Mouse (Mus musculus) limb, embryonic 12.5 days (tissue): ENCODE data around the gene Lrrc61. TPM values are rescaled to one million over a fixed set of nuclear protein-coding genes. Genes with fewer than 3 reads are reported as not detected.
"Not testable (repeated sequence)": the region's sequence is repeated elsewhere in the genome, so short reads cannot be mapped to it uniquely, and the experiment has no call there.

Experiments
- ATAC-seq: fragments of 200-750 bp; cut with Nextera tagmentation; 2 replicates; pipeline ENCODE4 v1.8.0; 2017; ENCODE audit warnings: low read depth, moderate TSS enrichment; ENCODE audit not compliant: insufficient number of reproducible peaks, insufficient read depth, low FRiP score, low TSS enrichment
- H3K27ac ChIP-seq: fragments of 300-500 bp; sonication (generic); 2 replicates; pipeline ENCODE4 v1.5.1; 2016; ENCODE audit warnings: mild to moderate bottlenecking, moderate library complexity
- H3K27me3 ChIP-seq: fragments of 300-500 bp; sonication (generic); 2 replicates; pipeline ENCODE4 v1.6.1; 2016; ENCODE audit warnings: mild to moderate bottlenecking, moderate library complexity
- H3K36me3 ChIP-seq: fragments of 300-500 bp; sonication (generic); 2 replicates; pipeline ENCODE4 v1.6.1; 2016; ENCODE audit warnings: mild to moderate bottlenecking, moderate library complexity
- H3K4me1 ChIP-seq: fragments of 300-500 bp; sonication (generic); replicated peaks from 2 replicates; pipeline ENCODE4 v1.6.1; 2016
- H3K4me2 ChIP-seq: fragments of 300-500 bp; sonication (generic); 2 replicates; pipeline ENCODE4 v1.6.1; 2016; ENCODE audit warnings: mild to moderate bottlenecking, moderate library complexity
- H3K4me3 ChIP-seq: fragments of 300-500 bp; sonication (generic); replicated peaks from 2 replicates; pipeline ENCODE4 v1.5.1; 2016; ENCODE audit warnings: mild to moderate bottlenecking
- H3K9ac ChIP-seq: fragments of 300-500 bp; sonication (generic); replicated peaks from 2 replicates; pipeline ENCODE4 v1.6.1; 2016; ENCODE audit warnings: mild to moderate bottlenecking, moderate library complexity
- H3K9me3 ChIP-seq: fragments of 300-500 bp; sonication (generic); 2 replicates; pipeline ENCODE4 v1.6.1; 2016; ENCODE audit warnings: mild to moderate bottlenecking, moderate library complexity
- WGBS: fragments of 180-500 bp; shearing (Covaris S2); methylation state at CpG from one replicate; pipeline ENCODE4 v1.1.7; 2016; 5-methylcytosine and 5-hydroxymethylcytosine counted together
- polyA plus RNA-seq: library from polyadenylated mRNA; unstranded; fragments of >200 nt; fragmentation: Nextera tagmentation; extraction: Ambion mirVana; gene quantifications from 2 replicates; pipeline ENCODE4 v1.2.1, GENCODE M21; 2016

Gene Lrrc61
- 9.0 and 11.4 TPM in 2 replicates for polyA plus RNA-seq

DNA sequence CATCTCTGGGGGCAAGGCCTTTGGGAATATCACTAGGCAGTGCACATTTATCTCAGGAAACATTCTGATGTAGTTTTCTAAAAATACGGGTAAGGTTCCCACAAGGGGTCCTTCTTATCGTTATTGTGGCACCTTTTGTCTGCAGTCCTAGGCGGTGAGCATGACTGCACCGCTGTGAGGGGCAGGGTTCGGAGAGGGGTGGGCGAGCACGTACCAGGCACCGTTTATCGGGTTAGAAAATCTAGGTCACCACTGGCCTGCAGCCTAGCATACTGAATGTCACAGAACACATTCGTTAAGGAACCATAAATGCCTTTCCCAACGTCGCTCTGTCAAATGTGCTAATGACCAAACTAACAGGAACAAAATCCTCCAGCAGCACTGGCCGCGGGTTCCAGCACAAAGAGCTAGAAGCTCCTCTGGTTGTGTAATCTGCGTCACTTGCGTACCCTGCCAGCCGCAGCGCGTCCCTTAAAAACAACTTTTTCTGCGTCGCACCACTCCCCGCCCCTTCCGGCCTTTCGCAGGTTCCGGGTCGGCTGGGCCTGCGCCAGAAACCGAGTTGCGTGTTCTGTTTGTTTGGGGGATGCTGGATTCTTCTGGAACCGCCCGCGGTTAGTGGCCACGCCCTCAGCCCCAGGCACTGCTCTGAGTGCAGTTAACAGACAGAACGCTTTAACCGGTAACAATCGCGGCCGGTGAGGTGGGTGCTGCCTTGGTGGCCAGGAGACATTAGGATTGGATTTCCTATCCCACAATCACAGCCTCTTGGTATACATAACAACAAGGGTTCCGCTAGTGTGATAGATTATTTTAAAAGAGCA, at the start of gene Lrrc61:
TSS of gene Lrrc61 (plus strand) at position 517 of the 824 bp plus-strand sequence.
- peak within 1 kb of the TSS; percentile 96 for H3K27ac ChIP-seq
- H3K4me3 ChIP-seq: peak within 1 kb of the TSS; percentile 52
- peaks cover 9% of the 10 kb centered on the region for H3K4me1 ChIP-seq
- 0 out of 2 replicates have a peak, but pooled peaks cover 10% of the 10 kb centered on the region for H3K36me3 ChIP-seq
- H3K4me2 ChIP-seq: peak within 1 kb of the TSS; percentile 74
- ATAC-seq: peak; percentile 87
- no peaks in the 10 kb centered on the region for H3K27me3 ChIP-seq
- peak within 1 kb of the TSS; percentile 72 for H3K9ac ChIP-seq
- 1% methylated on average over 39 of the region's 39 CpGs for WGBS
- H3K9me3 ChIP-seq: no peaks in the 10 kb centered on the region

DNA sequence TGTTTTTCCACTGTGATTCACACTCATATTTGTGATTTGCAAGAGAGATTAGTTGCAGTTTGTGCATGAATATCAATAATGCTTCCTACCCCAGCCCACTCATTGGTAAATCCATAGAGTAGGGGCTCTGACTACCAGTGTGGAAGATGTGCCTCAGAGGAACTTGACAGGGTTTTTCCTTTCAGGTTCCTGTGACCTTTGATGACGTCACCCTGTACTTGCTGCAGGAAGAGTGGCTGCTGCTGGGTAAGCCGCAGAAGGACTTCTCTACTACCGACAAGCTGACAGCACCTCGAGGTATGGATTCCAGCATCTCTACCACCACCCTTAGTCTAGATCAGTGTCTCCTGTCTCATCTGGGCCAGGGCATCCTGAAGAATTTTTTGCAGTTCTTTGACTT, 46.5 kb upstream of the Lrrc61 start:
- Histone ChIP-seq H3K9me3 (no peaks in the 10 kb centered on the region), H3K4me2 (no peak overlapping the region), H3K4me3 (no peak overlapping the region), H3K27me3 (no peaks in the 10 kb centered on the region), H3K9ac (no peak overlapping the region), H3K27ac (no peak overlapping the region), H3K4me1 (peaks cover 11% of the 10 kb centered on the region), H3K36me3 (peaks cover 31% of the 10 kb centered on the region)
- ATAC-seq: no peak
- WGBS: 75% methylated on average over 4 of the region's 4 CpGs

DNA sequence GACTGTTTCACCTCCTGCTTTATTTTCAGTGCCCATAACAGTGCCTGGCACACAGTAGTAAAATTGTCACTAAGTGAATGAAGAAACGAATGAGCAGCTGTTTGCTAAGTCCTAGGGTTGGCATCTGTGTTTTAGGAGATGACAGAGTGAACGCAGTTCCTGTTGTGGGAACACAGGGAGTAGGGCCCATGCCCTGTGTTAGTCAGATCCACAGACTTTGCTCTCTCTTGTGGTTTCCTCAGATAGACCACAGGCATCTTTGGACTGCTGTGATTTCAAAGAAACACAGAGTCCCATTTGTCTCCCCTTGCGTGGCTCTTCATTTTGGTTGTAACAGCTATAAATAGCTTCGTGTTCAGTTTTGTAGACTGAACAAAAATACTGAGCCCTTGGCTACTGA, 44.2 kb upstream of the Lrrc61 start:
- Histone ChIP-seq H3K9me3 (no peaks in the 10 kb centered on the region), H3K4me2 (no peak overlapping the region), H3K9ac (no peak overlapping the region), H3K4me3 (no peak overlapping the region), H3K27ac (no peak overlapping the region), H3K4me1 (0 out of 2 replicates have a peak, but pooled peaks cover 3% of the 10 kb centered on the region), H3K36me3 (peaks cover 55% of the 10 kb centered on the region), H3K27me3 (no peaks in the 10 kb centered on the region)
- ATAC-seq: no peak
- WGBS: 85% methylated on average over 4 of the region's 4 CpGs

DNA sequence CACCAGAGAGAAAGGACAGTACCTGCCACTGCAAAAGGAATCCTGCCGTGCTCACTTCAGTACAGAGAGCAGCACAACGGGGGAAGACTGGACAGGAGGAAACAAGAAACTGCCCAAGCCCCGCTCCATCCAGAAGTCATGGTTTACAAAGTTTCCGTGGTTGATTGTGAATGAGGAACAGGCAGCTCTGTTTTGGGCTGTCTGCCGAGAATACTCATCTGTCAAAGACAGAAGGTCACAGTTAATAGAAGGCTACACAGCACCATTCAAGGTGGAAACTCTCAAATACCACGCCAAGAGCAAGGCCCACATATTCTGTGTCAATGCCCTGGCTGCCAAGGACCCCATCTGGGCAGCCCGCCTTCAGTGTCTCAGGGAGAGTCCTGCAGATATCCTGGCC, 42.7 kb upstream of the Lrrc61 start:
- H3K4me2 ChIP-seq: no peak overlapping the region
- H3K27ac ChIP-seq: no peak overlapping the region
- peaks cover 69% of the 10 kb centered on the region for H3K36me3 ChIP-seq
- H3K9me3 ChIP-seq: no peaks in the 10 kb centered on the region
- no peaks in the 10 kb centered on the region for H3K4me1 ChIP-seq
- WGBS: 85% methylated on average over 7 of the region's 7 CpGs
- no peak overlapping the region for H3K4me3 ChIP-seq
- no peak for ATAC-seq
- no peaks in the 10 kb centered on the region for H3K27me3 ChIP-seq
- H3K9ac ChIP-seq: no peak overlapping the region

DNA sequence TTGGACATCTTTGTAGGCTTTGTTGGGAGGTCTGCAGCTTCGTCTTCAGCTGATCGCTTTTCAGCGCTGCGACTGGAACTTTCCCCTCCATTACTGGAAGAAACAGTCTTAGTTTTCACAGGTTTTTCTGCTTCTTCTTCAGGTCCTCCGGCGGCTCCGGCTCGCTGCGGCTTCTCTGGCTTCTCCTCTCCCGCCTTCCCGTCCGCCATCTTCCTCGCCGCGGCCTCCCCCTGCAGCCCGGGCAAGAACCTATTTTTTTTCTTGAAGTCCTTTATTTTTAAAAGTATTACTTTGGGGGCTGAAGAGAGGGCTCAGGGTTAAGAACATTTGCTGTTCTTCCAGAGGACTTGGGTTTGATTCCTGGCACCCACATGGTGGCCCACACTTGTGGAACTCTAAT, 29.7 kb upstream of the Lrrc61 start:
- peaks cover 39% of the 10 kb centered on the region for H3K36me3 ChIP-seq
- ATAC-seq, H3K27me3 ChIP-seq, H3K4me2 ChIP-seq, H3K9ac ChIP-seq, H3K4me1 ChIP-seq, H3K4me3 ChIP-seq, H3K9me3 ChIP-seq, H3K27ac ChIP-seq: not testable (repeated sequence)
- 95% methylated on average over 16 of the region's 16 CpGs for WGBS

DNA sequence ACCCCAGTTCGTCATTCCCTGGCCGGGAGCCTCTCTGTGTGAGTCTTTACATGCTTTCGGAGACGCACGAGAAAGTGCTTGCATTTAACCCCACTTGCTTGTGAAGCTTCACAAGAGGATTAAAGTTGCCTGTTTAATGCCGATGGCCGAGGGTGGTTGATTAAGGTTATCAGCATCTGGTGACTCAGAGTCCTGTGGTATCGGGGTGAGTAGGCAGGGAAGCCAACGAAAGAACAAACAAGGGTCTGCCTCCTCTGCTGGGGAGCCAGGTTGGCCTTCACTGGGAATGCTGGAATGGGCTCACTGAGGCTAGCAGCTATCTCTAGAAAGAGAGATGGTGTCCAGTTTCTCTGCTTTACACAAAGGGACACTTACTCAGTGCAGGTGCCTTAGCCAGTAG, 26.7 kb upstream of the Lrrc61 start:
- Histone ChIP-seq H3K27ac (no peak overlapping the region), H3K36me3 (peaks cover 63% of the 10 kb centered on the region), H3K4me2 (no peak overlapping the region), H3K4me1 (no peaks in the 10 kb centered on the region), H3K9ac (no peak overlapping the region), H3K27me3 (no peaks in the 10 kb centered on the region), H3K9me3 (no peaks in the 10 kb centered on the region), H3K4me3 (no peak overlapping the region)
- no peak for ATAC-seq
- 92% methylated on average over 9 of the region's 9 CpGs for WGBS

DNA sequence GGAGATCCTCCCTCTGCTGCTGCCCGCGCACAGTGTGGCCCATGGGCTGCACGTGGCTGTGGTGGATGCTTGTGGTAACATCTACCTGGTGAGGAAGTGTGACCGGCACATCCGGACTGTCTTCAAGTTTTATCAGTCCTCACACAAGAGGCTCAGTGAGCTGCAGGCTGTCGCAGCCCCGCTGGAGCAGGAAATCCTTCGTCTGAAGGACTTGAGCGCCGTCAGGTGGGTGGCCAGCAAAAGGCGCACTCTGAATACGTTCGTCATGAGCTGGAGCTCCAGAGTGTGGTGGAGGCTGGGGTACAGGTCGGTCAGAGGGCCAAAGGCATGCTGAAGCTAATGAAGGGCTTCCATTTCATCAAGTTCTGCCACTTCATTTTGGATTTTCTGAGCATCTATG, 25.3 kb upstream of the Lrrc61 start:
- H3K36me3 ChIP-seq: peaks cover 70% of the 10 kb centered on the region

DNA sequence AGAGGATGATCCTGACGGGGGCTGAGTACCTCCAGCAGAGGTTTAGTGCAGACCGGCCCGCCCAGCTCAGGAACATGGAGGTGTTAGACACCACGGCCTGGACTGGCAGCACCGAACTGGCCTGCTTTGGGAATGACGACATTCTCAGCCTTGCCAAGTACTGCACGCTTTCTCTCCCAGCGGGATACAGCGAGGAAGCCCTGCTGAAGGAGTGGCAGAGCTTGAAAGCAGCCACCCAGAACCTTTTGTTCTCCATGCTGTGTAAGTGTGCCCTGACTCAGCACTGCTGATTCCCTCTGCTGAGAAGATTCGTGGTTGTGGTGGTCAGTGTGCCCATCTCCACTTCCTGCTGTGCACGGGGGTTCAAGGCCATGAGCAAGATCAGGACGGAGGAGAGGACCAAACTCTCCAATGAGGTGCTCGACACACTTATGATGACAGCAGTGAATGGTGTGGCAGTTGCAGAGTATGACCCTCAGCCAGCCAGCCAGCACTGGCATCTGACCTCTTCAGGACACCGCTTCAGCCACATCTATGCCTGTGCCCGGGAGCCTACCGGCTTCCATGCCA, 24.6 kb upstream of the Lrrc61 start:
- Histone ChIP-seq H3K4me1 (no peaks in the 10 kb centered on the region), H3K4me3 (no peak overlapping the region), H3K27me3 (no peaks in the 10 kb centered on the region), H3K9ac (no peak overlapping the region), H3K36me3 (peaks cover 69% of the 10 kb centered on the region), H3K9me3 (no peaks in the 10 kb centered on the region), H3K27ac (no peak overlapping the region), H3K4me2 (no peak overlapping the region)
- 90% methylated on average over 16 of the region's 16 CpGs for WGBS
- ATAC-seq: no peak

More for the DNA sequence above, 25.3 kb upstream of the Lrrc61 start:
- ATAC-seq: no peak
- Histone ChIP-seq H3K4me2 (no peak overlapping the region), H3K9me3 (no peaks in the 10 kb centered on the region), H3K27me3 (no peaks in the 10 kb centered on the region), H3K4me1 (no peaks in the 10 kb centered on the region), H3K27ac (no peak overlapping the region), H3K9ac (no peak overlapping the region), H3K4me3 (no peak overlapping the region)
- 80% methylated on average over 14 of the region's 14 CpGs for WGBS

DNA sequence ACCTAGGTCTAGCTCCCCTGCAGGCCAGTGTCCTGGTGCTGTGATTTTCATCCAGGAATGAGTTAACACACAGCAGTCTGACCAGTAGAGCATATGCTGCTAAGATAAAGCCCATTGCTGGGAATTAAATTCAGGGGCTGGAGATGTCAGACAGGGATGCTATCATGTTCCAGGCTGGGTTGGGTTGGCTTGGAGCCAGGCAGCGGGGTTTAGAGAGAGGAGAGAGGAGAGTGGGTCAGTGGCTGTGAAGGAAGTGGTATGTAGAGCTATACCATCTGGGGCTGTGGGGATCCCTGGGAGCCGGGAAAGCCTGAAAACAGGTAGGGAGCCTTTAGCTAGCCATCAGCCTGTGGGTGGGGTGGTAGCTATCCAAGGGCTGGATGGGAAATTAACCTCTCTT, 23.7 kb upstream of the Lrrc61 start:
- no peak overlapping the region for H3K27ac ChIP-seq
- H3K27me3 ChIP-seq: no peaks in the 10 kb centered on the region
- no peak overlapping the region for H3K9ac ChIP-seq
- peaks cover 65% of the 10 kb centered on the region for H3K36me3 ChIP-seq
- H3K4me3 ChIP-seq: no peak overlapping the region
- H3K9me3 ChIP-seq: no peaks in the 10 kb centered on the region
- H3K4me2 ChIP-seq: no peak overlapping the region
- H3K4me1 ChIP-seq: no peaks in the 10 kb centered on the region
- no peak for ATAC-seq
- 81% methylated on average over 2 of the region's 2 CpGs for WGBS

DNA sequence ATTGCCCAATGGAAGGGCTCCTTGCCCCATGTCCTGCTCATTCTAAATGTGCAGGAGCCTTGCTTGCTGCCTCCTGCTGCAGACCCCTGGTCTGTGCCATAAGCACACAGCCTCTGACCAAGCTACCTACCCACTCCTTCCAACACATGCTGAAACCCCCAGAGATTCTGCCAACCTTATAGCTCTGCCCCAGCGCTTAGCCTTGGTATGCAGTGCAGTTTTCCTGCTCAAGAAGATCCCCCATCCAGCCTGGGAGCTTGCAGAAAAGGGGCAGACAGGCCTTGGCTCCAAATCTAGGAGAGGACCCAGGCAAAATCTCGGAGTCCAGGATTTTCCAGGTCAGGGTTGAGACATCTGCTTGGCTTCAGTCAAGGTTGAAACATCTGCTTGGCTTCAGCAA, 21.1 kb upstream of the Lrrc61 start:
- Histone ChIP-seq H3K9ac (no peak overlapping the region), H3K27me3 (no peaks in the 10 kb centered on the region), H3K4me1 (peaks cover 14% of the 10 kb centered on the region), H3K36me3 (peaks cover 51% of the 10 kb centered on the region), H3K4me3 (no peak overlapping the region), H3K4me2 (no peak overlapping the region), H3K9me3 (no peaks in the 10 kb centered on the region), H3K27ac (no peak overlapping the region)
- WGBS: 77% methylated on average over 2 of the region's 2 CpGs
- ATAC-seq: no peak

DNA sequence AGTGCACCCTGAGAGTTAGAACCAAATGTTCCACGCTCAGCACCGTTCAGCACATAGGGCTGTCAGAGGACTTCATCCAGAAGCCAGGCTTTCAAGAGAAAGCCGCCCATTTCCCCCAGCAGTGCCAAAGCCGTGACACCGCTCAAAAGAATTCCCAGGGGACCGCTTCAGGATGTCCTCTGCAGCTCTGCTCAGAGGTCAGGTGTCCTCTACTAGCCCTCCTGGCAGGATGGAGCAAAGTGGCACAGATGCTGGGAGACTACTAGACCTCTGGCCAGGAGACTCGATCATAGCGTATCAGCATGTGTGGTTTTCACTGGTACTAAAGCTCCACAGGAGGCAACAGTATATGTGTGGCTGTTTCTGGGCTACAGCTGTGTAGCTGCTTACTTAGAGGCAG, 19.7 kb upstream of the Lrrc61 start:
- no peak for ATAC-seq

More for the DNA sequence above, 19.7 kb upstream of the Lrrc61 start:
- Histone ChIP-seq H3K4me2 (no peak overlapping the region), H3K9ac (no peak overlapping the region), H3K27ac (no peak overlapping the region), H3K9me3 (no peaks in the 10 kb centered on the region), H3K4me3 (no peak overlapping the region), H3K4me1 (peaks cover 16% of the 10 kb centered on the region), H3K27me3 (no peaks in the 10 kb centered on the region), H3K36me3 (peaks cover 37% of the 10 kb centered on the region)
- WGBS: 82% methylated on average over 8 of the region's 8 CpGs
